Mouse (Mus musculus): ENCODE measurements at regions not wholly inside any gene's neighbourhood (a gene's known extent, or its start where the extent isn't known, plus 50 kb on each side); places are given as distances from the start of the nearest gene placed in this dataset.
A peak's percentile ranks its signal among the peaks of the same experiment; 100 is the strongest.

- no peak for DNase-seq (ENCODE audit: low read depth)
- TF ChIP-seq POLR2A (IDR thresholded peaks at IDR 0.05; ENCODE audit: borderline replicate concordance, extremely low read depth, insufficient read depth, insufficient read length, poor library complexity, severe bottlenecking), result no peak
- no peak for TF ChIP-seq CTCF (IDR thresholded peaks at IDR 0.05; ENCODE audit: borderline replicate concordance, extremely low read depth, insufficient read depth, insufficient read length)
Measured at GRCm38 (mm10) chr17:63677996-63678657, 178.3 kb upstream of the Fbxl17 start.

GRCm38 (mm10) chr17:63680479-63680878 lies 180.7 kb upstream of the Fbxl17 start:
- no peak for DNase-seq (ENCODE audit: low read depth)
- TF ChIP-seq CTCF (IDR thresholded peaks at IDR 0.05; ENCODE audit: borderline replicate concordance, extremely low read depth, insufficient read depth, insufficient read length), result no peak
- TF ChIP-seq POLR2A (IDR thresholded peaks at IDR 0.05; ENCODE audit: borderline replicate concordance, extremely low read depth, insufficient read depth, insufficient read length, poor library complexity, severe bottlenecking), result no peak

GRCm38 (mm10) chr17:63683345-63683744 lies 179.5 kb upstream of the Fer start:
- TF ChIP-seq POLR2A (IDR thresholded peaks at IDR 0.05; ENCODE audit: borderline replicate concordance, extremely low read depth, insufficient read depth, insufficient read length, poor library complexity, severe bottlenecking) (no peak), CTCF (IDR thresholded peaks at IDR 0.05; ENCODE audit: borderline replicate concordance, extremely low read depth, insufficient read depth, insufficient read length) (peak; percentile 27; the same call in 1 of the 2 replicates)
- DNase-seq (ENCODE audit: low read depth), result no peak

GRCm38 (mm10) chr17:63684026-63684425 lies 178.8 kb upstream of the Fer start:
- TF ChIP-seq CTCF (IDR thresholded peaks at IDR 0.05; ENCODE audit: borderline replicate concordance, extremely low read depth, insufficient read depth, insufficient read length), result no peak
- no peak for TF ChIP-seq POLR2A (IDR thresholded peaks at IDR 0.05; ENCODE audit: borderline replicate concordance, extremely low read depth, insufficient read depth, insufficient read length, poor library complexity, severe bottlenecking)
- no peak for DNase-seq (ENCODE audit: low read depth)

GRCm38 (mm10) chr17:63685956-63686355 lies 176.9 kb upstream of the Fer start:
- peak; percentile 69 for DNase-seq (ENCODE audit: low read depth)
- TF ChIP-seq CTCF (IDR thresholded peaks at IDR 0.05; ENCODE audit: borderline replicate concordance, extremely low read depth, insufficient read depth, insufficient read length) (no peak), POLR2A (IDR thresholded peaks at IDR 0.05; ENCODE audit: borderline replicate concordance, extremely low read depth, insufficient read depth, insufficient read length, poor library complexity, severe bottlenecking) (no peak)

GRCm38 (mm10) chr17:63686361-63686760 lies 176.5 kb upstream of the Fer start:
- DNase-seq (ENCODE audit: low read depth), result no peak
- TF ChIP-seq POLR2A (IDR thresholded peaks at IDR 0.05; ENCODE audit: borderline replicate concordance, extremely low read depth, insufficient read depth, insufficient read length, poor library complexity, severe bottlenecking) (no peak), CTCF (IDR thresholded peaks at IDR 0.05; ENCODE audit: borderline replicate concordance, extremely low read depth, insufficient read depth, insufficient read length) (no peak)

GRCm38 (mm10) chr17:63689291-63689690 lies 173.6 kb upstream of the Fer start:
- peak; percentile 27 for DNase-seq (ENCODE audit: low read depth)

GRCm38 (mm10) chr17:63690829-63691689 lies 171.8 kb upstream of the Fer start:
- no peak for DNase-seq (ENCODE audit: low read depth)
- TF ChIP-seq CTCF (IDR thresholded peaks at IDR 0.05; ENCODE audit: borderline replicate concordance, extremely low read depth, insufficient read depth, insufficient read length) (no peak), POLR2A (IDR thresholded peaks at IDR 0.05; ENCODE audit: borderline replicate concordance, extremely low read depth, insufficient read depth, insufficient read length, poor library complexity, severe bottlenecking) (no peak)

More at GRCm38 (mm10) chr17:63689291-63689690, 173.6 kb upstream of the Fer start:
- TF ChIP-seq CTCF (IDR thresholded peaks at IDR 0.05; ENCODE audit: borderline replicate concordance, extremely low read depth, insufficient read depth, insufficient read length) (no peak), POLR2A (IDR thresholded peaks at IDR 0.05; ENCODE audit: borderline replicate concordance, extremely low read depth, insufficient read depth, insufficient read length, poor library complexity, severe bottlenecking) (no peak)

- TF ChIP-seq CTCF (IDR thresholded peaks at IDR 0.05; ENCODE audit: borderline replicate concordance, extremely low read depth, insufficient read depth, insufficient read length) (no peak), POLR2A (IDR thresholded peaks at IDR 0.05; ENCODE audit: borderline replicate concordance, extremely low read depth, insufficient read depth, insufficient read length, poor library complexity, severe bottlenecking) (no peak)
- DNase-seq (ENCODE audit: low read depth), result no peak
Measured at GRCm38 (mm10) chr17:63691690-63691968, 171.2 kb upstream of the Fer start.

GRCm38 (mm10) chr17:63693274-63693673 lies 169.6 kb upstream of the Fer start:
- TF ChIP-seq POLR2A (IDR thresholded peaks at IDR 0.05; ENCODE audit: borderline replicate concordance, extremely low read depth, insufficient read depth, insufficient read length, poor library complexity, severe bottlenecking) (no peak), CTCF (IDR thresholded peaks at IDR 0.05; ENCODE audit: borderline replicate concordance, extremely low read depth, insufficient read depth, insufficient read length) (no peak)
- DNase-seq (ENCODE audit: low read depth), result peak; percentile 25

- DNase-seq (ENCODE audit: low read depth), result no peak
- TF ChIP-seq POLR2A (IDR thresholded peaks at IDR 0.05; ENCODE audit: borderline replicate concordance, extremely low read depth, insufficient read depth, insufficient read length, poor library complexity, severe bottlenecking), result no peak
- no peak for TF ChIP-seq CTCF (IDR thresholded peaks at IDR 0.05; ENCODE audit: borderline replicate concordance, extremely low read depth, insufficient read depth, insufficient read length)
Measured at GRCm38 (mm10) chr17:63699537-63699936, 163.3 kb upstream of the Fer start.

Data from brain, embryonic 14.5 days (tissue).